Mouse (Mus musculus): ENCODE measurements around the gene Rasip1.

DNA sequence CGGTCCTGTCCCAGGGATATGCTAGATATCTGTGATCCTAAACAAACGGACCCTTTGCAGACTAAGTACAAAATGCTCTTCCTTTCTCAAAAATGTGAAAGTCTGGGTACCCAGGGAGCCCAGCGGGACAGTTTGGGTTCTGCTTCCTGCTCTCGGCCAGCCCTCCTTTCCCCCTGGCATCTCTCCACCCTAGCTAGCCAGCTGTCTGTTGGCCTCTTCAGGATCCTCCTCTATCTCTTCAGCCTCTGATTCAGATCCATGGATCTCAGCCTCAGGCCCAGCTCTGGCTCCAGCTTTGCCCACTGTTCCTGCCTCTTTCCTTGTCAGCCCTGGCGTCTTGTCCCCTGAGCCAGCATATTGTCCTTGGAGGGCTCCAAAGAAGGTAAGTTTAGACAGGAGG lies 14.8 kb downstream of the Rasip1 start:
- TF ChIP-seq CTCF (IDR thresholded peaks at IDR 0.05; ENCODE audit: borderline replicate concordance, insufficient read depth, low read length), result no peak
- TF ChIP-seq POLR2A (IDR thresholded peaks at IDR 0.05; ENCODE audit: low read depth, low read length), result no peak; the same call in 1 of the 2 replicates
